Mouse (Mus musculus): ENCODE data around the gene Cntn6.

Cntn6 gene

DNA sequence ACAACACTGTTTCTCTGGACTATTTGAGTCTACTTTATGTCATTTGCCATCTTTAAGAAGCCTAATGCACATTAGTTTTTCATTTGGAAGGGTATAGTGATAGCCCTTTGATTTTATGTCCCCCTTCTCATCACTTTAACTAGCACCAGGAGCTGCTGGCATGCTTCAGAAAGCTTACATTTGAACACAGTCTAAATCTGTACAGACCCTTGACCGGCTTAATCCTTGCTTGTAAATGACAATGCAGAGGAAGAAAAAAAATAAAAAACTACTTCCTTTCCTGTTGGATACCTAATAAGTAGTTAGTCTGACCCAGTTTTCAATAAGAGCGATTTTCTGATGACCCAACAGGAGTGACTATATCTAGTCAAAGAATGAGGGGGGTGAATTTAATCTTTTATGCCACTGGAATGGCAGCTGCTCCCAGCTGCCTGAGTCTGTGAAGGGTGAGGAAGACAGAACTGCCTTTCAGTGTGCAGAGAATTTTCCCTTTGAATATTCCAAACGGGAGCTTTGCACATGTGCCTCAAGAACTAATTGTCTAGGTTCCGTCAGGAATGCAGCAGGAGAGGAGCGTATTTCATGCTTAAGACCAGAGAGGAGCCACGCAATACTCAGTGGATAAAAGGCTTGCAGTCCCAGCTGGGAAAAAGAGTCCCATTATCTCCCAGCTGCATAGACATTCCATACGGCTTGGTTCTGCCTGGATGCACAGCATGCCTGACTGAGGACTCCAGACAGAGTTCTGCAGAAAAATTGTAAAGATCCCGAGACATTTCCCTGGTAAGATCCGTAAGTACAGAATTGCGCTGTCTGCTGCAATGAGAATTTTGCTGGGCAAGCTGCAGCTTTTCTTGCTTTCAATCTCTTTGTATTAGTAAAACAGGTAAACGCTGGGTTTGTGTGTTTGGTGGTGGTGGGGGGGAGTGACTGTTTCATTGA is at the start of gene Cntn6:
Gene Cntn6 (plus strand): TSS at position 301 of the 942 bp plus-strand sequence.
- no peak for DNase-seq (ENCODE audit: low spot score)

DNA sequence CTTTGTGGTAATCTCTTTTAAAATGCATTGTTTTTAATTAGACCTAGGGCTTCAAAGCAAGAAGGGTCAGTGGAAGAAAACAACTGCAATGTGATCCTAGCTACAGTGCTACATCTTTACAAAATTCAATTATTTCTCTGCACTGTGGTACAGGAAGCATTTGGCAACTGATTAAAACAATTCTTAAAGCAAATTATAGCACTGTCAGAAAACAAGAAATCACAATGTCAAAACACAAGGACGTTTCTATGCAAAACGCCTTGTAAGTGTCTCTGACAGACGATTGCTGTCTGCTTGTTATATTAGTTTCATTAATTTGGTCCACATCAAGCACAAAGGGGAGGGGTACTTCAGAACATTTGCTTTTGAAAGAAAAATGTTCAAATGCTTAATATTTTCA is 48.9 kb upstream of the Cntn6 start:
- no peak for DNase-seq (ENCODE audit: low spot score)

DNA sequence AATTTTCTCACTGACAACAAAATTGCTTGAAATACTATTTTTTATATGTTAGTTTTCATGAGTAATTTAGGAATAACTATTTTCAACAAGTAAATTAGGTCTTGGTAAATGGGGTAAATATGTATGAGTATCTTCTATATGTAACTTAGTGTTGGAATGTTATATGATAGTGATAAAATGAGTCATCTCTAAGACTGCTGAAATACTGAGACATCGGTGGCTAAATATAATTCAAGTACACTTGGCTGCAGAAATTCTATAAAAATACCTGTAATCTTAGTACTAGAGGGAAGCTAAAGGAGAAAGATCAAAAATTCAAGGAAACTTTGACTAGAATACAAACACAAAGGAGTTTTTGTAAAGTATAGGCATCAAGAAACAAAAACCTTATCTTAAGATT is 21.9 kb upstream of the Cntn6 start:
- no peak for DNase-seq (ENCODE audit: low spot score)

DNA sequence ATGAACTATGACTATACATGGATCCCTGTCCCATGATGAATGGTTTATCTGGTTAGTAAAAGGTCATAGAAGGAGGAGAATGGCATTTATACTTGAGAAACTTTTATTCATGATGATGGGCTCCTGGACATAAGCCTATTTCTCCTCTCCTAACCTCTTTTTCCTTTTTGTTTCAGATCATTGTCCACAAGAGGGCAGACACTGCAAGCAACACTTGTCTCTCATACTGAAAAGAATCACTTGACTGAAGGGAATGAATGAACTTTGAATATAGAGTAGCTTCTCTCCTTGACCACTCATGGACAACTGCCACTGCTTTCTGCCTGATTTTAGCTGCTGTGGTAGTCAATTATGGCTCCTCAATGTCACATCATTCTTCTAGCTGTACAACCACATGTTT is 13.3 kb upstream of the Cntn6 start:
- DNase-seq (ENCODE audit: low spot score), result no peak

DNA sequence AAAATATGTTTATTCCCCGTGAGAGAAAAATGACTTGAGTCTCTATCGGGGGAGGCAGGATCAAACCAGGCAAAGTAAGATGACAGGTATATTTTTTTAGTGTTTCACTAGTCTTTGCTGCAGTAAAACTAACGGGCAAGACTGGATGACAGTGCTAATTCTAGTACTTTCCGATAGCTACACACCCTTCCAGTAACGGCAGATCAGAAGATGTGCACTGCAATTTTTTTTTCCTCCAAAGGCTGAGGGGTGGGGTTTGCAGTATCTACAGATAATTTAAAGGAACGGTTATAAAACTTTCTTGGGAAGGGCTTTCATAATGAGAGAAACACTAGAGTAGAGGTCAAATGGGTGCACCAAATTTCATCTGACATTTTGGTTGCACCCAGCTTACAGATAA is 869 bp downstream of the Cntn6 start:
- no peak for DNase-seq (ENCODE audit: low spot score)

DNA sequence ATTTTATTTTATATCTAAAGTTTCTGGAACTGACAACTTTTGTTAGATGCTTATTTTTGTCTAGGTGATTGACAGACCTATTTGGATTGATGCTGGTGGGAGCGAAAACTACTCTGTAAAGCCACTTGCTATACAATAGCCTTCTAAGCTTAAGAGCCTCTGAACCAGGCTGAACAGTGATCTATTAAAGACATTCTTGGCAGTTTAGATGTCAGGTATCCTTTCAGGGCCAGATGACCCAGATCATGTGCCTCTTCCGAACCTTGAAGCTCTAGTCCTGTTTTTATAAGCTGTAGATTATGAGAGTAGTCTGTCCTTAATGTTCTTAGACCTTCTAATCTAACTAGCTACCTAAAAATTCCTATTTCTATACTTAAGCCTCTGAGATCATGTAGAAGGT is 3.2 kb downstream of the Cntn6 start:
- no peak for DNase-seq (ENCODE audit: low spot score)

DNA sequence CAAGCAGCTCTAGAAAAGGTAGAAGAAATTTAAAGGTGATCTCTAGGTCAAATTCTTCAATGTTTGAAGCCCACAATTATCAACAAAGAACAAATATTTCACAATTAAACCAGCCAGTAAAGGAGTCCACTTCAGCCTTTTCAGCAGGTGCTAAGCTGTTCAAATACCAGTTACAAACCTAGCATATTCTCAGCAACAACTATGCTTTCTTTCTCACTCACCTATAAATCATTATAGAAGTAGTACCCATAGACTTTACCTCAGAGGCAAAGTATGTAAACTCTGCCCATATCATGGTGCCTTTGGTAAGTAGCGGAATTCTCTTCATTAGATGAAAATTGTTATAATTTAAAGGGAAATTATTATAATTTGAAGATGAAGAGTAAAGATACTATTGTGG is 71.4 kb downstream of the Cntn6 start:
- DNase-seq (ENCODE audit: low spot score), result no peak

DNA sequence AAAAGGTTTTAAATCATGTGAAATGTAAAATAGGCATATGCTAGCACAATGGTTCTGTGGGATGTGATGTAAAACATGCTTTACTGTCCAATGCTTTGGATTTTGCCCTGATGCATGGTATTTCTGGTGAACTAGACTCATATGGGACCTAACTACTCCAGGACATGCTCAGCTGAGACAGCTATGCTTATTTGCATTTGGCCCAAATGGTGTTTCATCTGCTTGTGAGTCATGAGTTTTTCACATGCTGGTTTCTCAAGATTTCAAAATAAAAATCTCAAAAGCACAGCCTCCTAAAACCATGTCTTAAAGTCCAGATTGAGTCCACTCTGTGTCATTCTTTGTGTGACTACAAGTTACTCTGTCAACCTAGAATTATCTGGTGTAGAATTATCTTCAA is 77.0 kb downstream of the Cntn6 start:
- no peak for DNase-seq (ENCODE audit: low spot score)

DNA sequence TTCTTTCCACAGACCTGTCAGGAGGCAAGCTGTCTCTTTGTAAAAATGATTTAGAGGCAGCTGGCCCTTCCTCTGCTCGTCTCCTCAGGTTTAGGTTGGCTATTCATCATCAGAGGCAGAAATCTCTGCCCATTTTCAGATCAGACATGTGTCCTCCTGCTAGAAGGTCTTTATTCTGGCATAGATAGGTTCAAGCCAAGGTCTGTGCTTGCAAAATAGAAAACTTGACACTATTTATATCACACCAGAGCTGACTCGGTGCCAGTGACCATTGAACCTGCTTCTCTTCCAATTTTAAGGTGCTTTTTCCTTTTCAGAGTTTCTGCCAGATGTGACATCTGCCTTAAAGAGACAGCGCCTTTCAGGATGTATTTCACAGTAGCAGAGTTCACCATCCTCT is 95.4 kb downstream of the Cntn6 start:
- DNase-seq (ENCODE audit: low spot score), result no peak

DNA sequence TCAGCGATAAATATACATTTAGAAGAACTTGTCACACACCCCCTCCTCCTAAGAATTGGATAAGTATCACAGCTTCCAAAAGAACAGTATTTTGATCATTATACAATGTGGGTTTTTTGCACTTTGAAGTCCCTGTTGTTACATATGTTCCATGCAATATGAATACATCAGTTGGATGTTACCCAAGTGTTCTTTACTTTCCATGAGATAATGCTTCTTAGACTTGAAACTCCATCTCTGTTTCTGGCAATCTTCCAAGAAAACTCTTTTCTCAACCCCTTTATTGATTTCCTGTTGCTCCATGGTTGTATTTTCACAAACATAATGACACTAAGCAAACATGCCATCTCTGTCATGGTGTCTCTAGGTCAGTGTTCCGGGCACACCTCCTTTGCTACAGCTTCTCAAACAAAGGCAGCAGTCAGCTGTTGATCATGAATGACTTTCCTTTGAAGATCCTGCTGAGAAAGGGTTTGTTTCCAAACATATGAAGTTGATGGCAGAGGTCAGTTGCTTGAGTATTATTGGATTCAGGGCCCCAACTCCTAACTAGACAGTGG is 108.3 kb downstream of the Cntn6 start:
- DNase-seq (ENCODE audit: low spot score), result no peak

DNA sequence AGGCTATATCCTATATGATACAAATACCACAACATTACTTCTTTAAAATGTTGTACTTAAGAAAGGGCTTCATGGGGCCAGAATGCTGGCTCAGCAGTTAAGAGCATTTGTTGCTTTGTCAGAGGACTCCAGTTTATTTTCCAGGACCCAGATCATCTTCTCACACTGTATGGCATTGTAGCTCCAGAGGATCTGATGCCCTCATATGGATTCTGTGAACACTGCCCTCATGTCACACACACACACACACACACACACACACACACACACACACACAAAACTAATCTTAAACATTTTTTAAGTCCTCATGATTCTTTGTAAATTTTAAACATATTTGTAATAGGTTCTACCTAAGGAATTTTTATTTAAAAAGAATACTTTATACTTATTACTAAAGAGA is 110.3 kb downstream of the Cntn6 start:
- DNase-seq (ENCODE audit: low spot score), result no peak

DNA sequence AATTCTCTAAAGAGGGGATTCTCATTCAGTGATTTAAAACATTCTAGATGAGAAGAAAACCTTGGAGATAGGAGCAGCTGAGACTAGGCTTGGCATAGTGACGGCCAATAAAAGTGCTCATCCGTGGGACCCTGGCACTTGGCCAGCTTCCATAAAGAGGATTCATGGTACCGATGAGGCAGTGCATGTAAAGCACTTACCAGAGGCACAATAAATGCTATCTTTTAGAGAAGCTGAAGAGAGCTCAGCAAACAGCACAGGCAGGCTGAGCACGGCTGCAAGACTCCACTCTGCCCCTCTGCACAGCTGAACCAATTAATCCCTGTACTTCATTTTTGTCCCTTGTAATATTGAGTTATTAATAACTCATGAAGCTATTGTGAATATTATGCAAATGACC is 110.8 kb downstream of the Cntn6 start:
- no peak for DNase-seq (ENCODE audit: low spot score)

DNA sequence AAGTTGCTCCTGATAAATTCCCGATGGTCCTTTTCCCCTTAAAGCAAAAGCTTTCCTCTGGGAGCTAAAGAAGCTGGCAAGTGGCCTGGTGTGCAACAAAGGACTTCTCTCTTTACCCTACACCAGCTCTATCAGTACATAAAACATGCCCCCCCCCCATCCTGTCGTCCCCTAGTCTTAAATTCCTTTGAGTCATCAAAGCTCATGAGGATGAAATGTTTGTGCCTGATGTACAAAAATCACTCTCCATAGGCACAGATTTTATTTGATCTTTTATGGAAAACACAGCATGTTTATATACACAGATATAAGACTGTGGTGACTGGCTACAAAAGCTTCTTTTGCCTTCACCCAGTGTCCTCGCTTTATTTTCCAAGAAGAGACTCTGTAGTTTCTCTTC is 112.6 kb downstream of the Cntn6 start:
- DNase-seq (ENCODE audit: low spot score), result no peak

DNA sequence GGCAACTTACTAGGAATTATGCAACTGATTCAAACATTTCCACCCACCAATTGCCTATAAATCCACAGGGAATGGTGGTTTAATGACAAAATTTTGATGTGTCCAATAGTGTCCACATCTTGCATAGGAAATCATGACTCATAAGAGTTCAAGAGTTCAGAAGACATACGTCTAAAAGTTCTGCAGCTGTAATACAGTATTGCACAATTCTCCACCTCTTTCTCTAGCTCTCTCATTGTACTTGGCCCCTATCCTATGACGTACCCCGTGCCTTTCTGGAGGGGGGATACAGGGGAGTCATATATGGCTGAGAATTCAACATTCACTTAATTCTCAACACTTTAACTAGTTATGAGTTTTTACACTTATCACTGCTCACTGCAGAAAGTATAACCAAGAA is 160.9 kb downstream of the Cntn6 start:
- no peak for DNase-seq (ENCODE audit: low spot score)

DNA sequence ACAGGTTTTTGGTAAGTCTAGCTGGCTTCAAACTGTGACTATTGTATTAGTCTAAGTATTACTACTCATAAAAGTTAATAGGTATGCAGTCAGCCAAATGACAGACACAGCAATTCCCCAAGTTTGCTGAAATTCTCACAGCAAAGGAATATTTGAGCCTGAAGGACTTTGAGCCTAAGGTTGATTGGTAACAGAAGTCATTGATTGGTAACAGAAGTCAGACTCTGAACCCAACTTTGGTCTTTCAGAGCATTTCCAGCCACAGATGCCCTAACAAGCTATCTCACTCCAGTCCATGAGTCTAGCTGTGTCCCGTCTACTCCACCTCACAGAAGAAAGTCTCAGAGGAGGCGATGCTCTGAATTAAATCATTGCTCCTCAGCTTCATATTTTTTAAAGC is 176.1 kb downstream of the Cntn6 start:
- no peak for DNase-seq (ENCODE audit: low spot score)

DNA sequence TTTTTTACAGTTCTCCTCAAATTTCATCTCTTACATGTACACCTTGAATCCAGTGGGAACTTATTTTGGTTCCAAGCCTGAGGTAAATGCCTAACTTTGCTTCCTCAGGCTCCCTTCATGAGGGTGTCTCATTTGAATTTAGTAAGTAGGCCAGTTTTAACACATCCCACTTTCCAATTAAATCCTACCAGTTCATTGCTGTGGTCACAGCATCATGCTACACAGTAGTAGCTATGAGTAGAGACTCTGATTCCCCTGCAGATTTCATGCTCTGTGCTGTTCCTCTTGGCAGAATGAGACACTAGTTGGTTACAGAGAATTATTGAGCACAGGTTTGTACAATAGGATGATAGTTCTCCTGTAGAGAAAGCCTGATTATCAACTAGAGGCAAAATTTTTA is 181.7 kb downstream of the Cntn6 start:
- no peak for DNase-seq (ENCODE audit: low spot score)

DNA sequence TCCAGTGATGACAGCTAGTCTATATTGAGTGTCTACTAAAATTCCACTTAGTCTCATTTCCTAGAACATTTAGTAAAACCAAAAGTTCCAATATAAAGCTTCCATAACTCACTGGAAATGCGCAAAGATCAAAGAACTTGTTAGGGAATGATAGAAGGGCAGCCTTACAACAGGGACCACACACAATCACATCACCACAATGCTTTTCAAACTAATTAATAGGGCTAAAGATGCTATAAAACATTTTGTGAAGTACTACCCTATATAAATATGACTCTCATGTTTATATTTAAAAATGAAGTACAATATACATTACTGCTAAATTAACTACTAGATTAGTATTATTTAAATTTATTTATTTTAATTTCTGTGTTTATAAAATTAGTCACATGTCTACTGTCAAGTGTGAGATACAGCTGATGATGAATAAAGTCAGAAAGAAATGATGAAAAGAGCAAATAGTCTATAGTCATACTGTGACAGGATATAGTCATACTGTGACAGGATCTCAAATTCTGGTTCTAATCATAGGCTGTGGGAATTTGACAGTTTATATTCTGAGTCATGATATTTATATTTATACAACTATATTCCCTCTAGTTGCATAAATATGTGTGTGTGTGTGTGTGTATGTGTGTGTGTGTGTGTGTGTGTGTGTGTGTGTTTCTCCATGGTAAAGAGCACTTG is 187.4 kb downstream of the Cntn6 start:
- no peak for DNase-seq (ENCODE audit: low spot score)

DNA sequence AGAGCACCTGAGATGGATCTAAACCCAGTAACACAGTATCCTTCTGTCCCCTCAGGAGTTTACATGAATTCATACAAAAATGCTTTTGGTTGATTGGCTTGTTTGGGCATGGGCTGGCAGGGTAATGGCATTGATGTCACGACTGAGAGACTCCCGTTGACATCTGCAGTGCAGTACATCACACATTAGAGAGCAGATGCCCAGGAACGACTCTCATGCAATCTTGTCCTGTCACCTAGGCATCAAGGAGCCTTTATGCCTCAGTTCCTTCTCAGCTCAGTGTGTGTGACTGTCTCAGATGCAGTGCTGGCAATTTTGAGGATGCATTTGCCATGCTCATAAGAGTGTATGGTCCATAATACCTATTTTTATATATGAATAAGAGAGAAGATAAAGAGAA is 195.4 kb downstream of the Cntn6 start:
- no peak for DNase-seq (ENCODE audit: low spot score)

DNA sequence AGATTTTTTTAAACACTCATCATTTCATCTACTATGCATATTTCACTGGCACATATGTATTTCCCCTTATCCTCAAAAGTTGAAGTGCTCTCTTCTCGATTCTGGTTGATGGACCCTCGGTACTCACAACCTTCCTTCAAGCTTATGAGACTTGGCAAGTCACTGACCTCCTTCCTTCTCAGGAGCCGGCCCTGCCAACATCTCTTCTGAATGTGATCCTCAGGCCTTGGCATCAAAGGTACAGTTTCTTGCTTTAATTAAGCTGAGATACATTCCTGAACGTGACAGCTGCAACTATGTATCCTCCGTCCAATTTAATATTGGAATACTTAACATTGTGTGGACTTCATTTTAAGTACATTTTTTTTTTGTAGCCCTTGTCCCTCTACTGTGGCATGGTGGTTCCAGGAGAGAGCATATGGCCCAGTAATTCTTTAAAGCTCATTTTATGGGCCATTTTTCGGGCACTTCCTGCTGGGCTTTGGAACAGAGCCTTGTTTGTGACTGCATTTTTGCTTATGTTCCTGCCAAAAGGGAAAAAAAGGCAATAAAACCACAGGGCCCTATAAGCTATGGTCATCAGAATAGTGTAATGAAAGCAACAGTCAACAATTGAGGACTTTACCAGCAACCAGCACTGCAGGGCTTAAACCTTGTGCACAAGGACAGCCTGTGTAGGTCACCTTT is 196.0 kb downstream of the Cntn6 start:
- DNase-seq (ENCODE audit: low spot score), result no peak

DNA sequence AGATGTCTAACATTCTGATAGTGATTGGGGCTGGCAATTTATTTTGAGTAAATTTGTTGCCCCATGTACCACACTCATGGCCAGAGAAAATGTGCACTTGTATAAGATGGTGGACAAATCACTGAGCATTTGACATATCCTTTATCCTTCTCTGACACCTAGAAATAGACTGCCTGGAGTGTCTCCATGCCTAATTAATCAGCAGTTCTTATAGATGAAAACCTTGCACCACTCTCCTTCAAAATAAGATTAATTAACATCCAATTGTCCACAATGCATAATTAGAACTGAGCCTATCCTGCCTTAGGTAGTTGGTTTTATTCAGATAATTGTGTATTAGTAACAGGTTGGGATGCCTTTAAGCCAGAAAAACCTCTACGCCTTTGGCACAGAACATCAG is 236.0 kb downstream of the Cntn6 start:
- DNase-seq (ENCODE audit: low spot score), result no peak

DNA sequence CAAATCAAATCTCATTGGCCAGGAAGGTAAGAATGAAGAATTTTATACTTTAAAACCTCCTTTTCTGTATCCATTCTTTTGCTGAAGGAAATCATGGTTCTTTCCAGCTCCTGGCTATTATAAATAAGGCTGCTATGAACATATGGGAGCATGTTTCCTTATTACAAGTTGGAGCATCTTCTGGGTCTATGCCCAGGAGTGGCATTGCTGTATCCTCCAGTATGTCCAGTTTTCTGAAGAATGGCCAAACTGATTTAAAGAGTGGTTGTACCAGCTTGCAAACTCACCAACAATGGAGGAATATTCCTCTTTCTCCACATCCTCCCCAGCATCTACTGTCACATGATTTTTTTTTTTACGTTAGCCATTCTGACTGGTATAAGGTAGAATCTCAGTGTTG is 241.7 kb downstream of the Cntn6 start:
- DNase-seq (ENCODE audit: low spot score), result no peak

DNA sequence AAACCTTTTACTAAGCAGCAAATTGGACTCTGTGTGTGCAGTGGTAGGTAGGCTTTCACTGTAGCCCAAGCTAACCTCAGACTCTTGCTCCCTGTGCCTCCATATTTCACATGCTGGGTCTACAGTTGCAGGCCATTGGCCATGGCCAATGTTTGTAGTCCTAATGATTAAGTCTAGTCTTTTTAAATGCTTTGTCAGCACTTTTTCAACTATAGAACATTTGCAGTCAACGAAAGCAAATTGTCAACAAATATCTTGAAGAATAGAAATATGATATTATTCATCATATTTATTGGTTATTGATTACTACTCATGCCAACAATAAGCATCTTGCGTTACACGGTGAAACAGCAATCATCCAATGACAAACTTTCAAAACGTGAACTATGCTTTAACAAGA is 246.4 kb downstream of the Cntn6 start:
- DNase-seq (ENCODE audit: low spot score), result no peak

DNA sequence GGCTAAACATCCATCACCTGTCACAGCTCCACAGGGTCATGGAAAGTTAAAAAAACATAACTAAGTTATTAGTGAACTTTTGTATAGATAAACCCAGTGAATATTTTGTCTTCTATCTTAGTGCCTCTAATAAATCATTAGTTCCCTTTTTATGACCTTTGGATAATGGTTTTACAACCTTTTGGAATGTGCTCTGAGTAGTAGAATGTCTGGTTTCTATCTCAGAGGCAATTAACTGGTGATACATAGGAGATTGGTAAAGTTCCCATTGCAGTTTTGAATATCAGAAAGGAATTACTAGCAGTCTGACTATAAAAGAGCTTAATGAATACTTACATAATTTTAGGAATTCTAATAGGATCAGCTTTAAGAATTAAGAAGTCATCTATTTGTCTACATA is 265.5 kb downstream of the Cntn6 start:
- DNase-seq (ENCODE audit: low spot score), result no peak
